Mouse (Mus musculus): Measurements from ENCODE around the gene Sesn3. TPM values are rescaled to one million over a fixed set of nuclear protein-coding genes. Genes with fewer than 3 reads are reported as not detected.
A peak's percentile ranks its signal among the peaks of the same experiment; 100 is the strongest.

Sesn3 gene
- total and polyA plus RNA-seq, 3 experiments: 3.9 to 14.3 (median 4.6) TPM

- TF ChIP-seq ELF1 (IDR thresholded peaks at IDR 0.05; ENCODE audit: low read depth, low read length): no peak
- no peak for TF ChIP-seq KAT2A (IDR thresholded peaks at IDR 0.05; ENCODE audit: insufficient replicate concordance, low read length)
- no peaks in the 10 kb centered on the region for H3K9me3 ChIP-seq (replicated peaks; ENCODE audit: low read length)
- H3K36me3 ChIP-seq (replicated peaks in 1 of 2; ENCODE audit: control insufficient read depth in 1 of 2, insufficient read depth in 1 of 2, low read length in 1 of 2): no peaks in the 10 kb centered on the region
- peak overlapping the region; percentile 58; the same call in 1 of the 2 replicates for H3K9ac ChIP-seq (ENCODE audit: insufficient read depth, low read depth)
- no peaks in the 10 kb centered on the region for H3K79me2 ChIP-seq (replicated peaks; ENCODE audit: control insufficient read depth, extremely low read depth, insufficient read depth, poor library complexity, severe bottlenecking)
- no peak for DNase-seq (ENCODE audit: extremely low read depth)
- H3K27ac ChIP-seq (ENCODE audit: insufficient read depth, low read depth): no peak overlapping the region
- dilution Hi-C loops (cut with MboI; ENCODE audit: extremely low pct_ligation_motif_present, extremely low pct_unique_long_range_greater_than_20kb, low sequenced_read_pairs) (no loop called here), in situ Hi-C loops (cut with MboI; ENCODE audit: low pct_ligation_motif_present, low pct_unique_long_range_greater_than_20kb, low sequenced_read_pairs) (no loop called here)
- peaks cover 2 to 32% of the 10 kb centered on the region in 2 experiments; a peak in 3 of 4 replicates for H3K4me1 ChIP-seq (ENCODE audit: control insufficient read depth in 1 of 2, insufficient read depth in 2 of 2)
- peak overlapping the region; percentile 49 to 63 (median 61) for H3K4me3 ChIP-seq (replicated peaks in 1 of 3; ENCODE audit: low read depth in 2 of 3, low read length in 2 of 3, poor library complexity in 1 of 3)
- H3K27me3 ChIP-seq (replicated peaks): peaks cover 15% of the 10 kb centered on the region
- peak overlapping the region; percentile 44 for H3K4me2 ChIP-seq (ENCODE audit: insufficient read depth, low read depth, poor library complexity, severe bottlenecking)
Observed at GRCm38 (mm10) chr9:14379769-14380385, 105.0 kb downstream of the Sesn3 start.

GRCm38 (mm10) chr9:14380386-14381285, 105.8 kb downstream of the Sesn3 start:
- Histone ChIP-seq H3K4me2 (ENCODE audit: insufficient read depth, low read depth, poor library complexity, severe bottlenecking) (peak overlapping the region; percentile 45), H3K4me1 (ENCODE audit: control insufficient read depth in 1 of 2, insufficient read depth in 2 of 2) (peaks cover 5 to 36% of the 10 kb centered on the region in 2 experiments; a peak in 3 of 4 replicates), H3K79me2 (replicated peaks; ENCODE audit: control insufficient read depth, extremely low read depth, insufficient read depth, poor library complexity, severe bottlenecking) (no peaks in the 10 kb centered on the region), H3K9ac (ENCODE audit: insufficient read depth, low read depth) (peak overlapping the region; percentile 58), H3K9me3 (replicated peaks; ENCODE audit: low read length) (no peaks in the 10 kb centered on the region), H3K27ac (ENCODE audit: insufficient read depth, low read depth) (no peak overlapping the region), H3K36me3 (replicated peaks in 1 of 2; ENCODE audit: control insufficient read depth in 1 of 2, insufficient read depth in 1 of 2, low read length in 1 of 2) (no peaks in the 10 kb centered on the region), H3K4me3 (replicated peaks in 1 of 3; ENCODE audit: low read depth in 2 of 3, low read length in 2 of 3, poor library complexity in 1 of 3) (peak overlapping the region; percentile 49 to 63 (median 61)), H3K27me3 (replicated peaks) (peaks cover 15% of the 10 kb centered on the region)
- DNase-seq (ENCODE audit: extremely low read depth): peak; percentile 71
- dilution Hi-C loops (cut with MboI; ENCODE audit: extremely low pct_ligation_motif_present, extremely low pct_unique_long_range_greater_than_20kb, low sequenced_read_pairs) (no loop called here), in situ Hi-C loops (cut with MboI; ENCODE audit: low pct_ligation_motif_present, low pct_unique_long_range_greater_than_20kb, low sequenced_read_pairs) (no loop called here)
- TF ChIP-seq CHD2 (IDR thresholded peaks at IDR 0.05; ENCODE audit: low read length) (no peak), USF2 (conservative IDR thresholded peaks at IDR 0.05; ENCODE audit: low read depth, low read length) (no peak), ZC3H11A (IDR thresholded peaks at IDR 0.05; ENCODE audit: low read depth, low read length) (no peak), KAT2A (IDR thresholded peaks at IDR 0.05; ENCODE audit: insufficient replicate concordance, low read length) (no peak), JUND (conservative IDR thresholded peaks at IDR 0.05; ENCODE audit: low read depth, low read length) (no peak), ZMIZ1 (IDR thresholded peaks at IDR 0.05; ENCODE audit: low read depth, low read length) (peak; percentile 57; the same call in 1 of the 2 replicates), UBTF (IDR thresholded peaks at IDR 0.05; ENCODE audit: low read depth, low read length) (peak; percentile 96), MXI1 (IDR thresholded peaks at IDR 0.05; ENCODE audit: low read depth, low read length) (peak; percentile 38; the same call in 1 of the 2 replicates), NRF1 (IDR thresholded peaks at IDR 0.05; ENCODE audit: low read depth, low read length) (peak; percentile 58), ZNF384 (IDR thresholded peaks at IDR 0.05; ENCODE audit: low read depth, low read length) (no peak), TBP (conservative IDR thresholded peaks at IDR 0.05; ENCODE audit: low read depth, low read length) (no peak), ELF1 (IDR thresholded peaks at IDR 0.05; ENCODE audit: low read depth, low read length) (peak; percentile 62), HCFC1 (IDR thresholded peaks at IDR 0.05; ENCODE audit: low read depth, low read length) (peak; percentile 27; the same call in 1 of the 2 replicates), USF1 (IDR thresholded peaks at IDR 0.05; ENCODE audit: low read depth, low read length) (no peak), BHLHE40 (IDR thresholded peaks at IDR 0.05; ENCODE audit: low read depth, low read length) (peak; percentile 66), PAX5 (IDR thresholded peaks at IDR 0.05; ENCODE audit: low read length) (no peak), POLR2AphosphoS2 (IDR thresholded peaks at IDR 0.05; ENCODE audit: low read depth, low read length) (no peak), E2F4 (IDR thresholded peaks at IDR 0.05; ENCODE audit: insufficient replicate concordance, low read depth, low read length) (no peak), RCOR1 (conservative IDR thresholded peaks at IDR 0.05; ENCODE audit: low read depth, low read length) (no peak), RAD21 (IDR thresholded peaks at IDR 0.05; ENCODE audit: low read depth, low read length) (peak; percentile 5), POLR2A (IDR thresholded peaks at IDR 0.05; ENCODE audit: low read depth, low read length) (peak; percentile 66), NELFE (IDR thresholded peaks at IDR 0.05; ENCODE audit: low read depth, low read length) (peak; percentile 68; the same call in 1 of the 2 replicates), ZKSCAN1 (IDR thresholded peaks at IDR 0.05; ENCODE audit: borderline replicate concordance, low read depth, low read length) (no peak), GABPA (IDR thresholded peaks at IDR 0.05; ENCODE audit: insufficient replicate concordance, low read depth, low read length) (no peak), CHD1 (IDR thresholded peaks at IDR 0.05; ENCODE audit: low read depth, low read length) (no peak), SMC3 (IDR thresholded peaks at IDR 0.05; ENCODE audit: low read depth, low read length) (no peak), CTCF (conservative IDR thresholded peaks at IDR 0.05 in 1 of 2, IDR thresholded peaks at IDR 0.05 in 1 of 2; ENCODE audit: low read depth in 2 of 2, low read length in 2 of 2) (peak in 1 of 2 experiments; percentile 35; a peak in 2 of 4 replicates), MAFK (IDR thresholded peaks at IDR 0.05; ENCODE audit: insufficient replicate concordance, low read length) (no peak), MYC (IDR thresholded peaks at IDR 0.05; ENCODE audit: low read depth, low read length) (no peak)

All from CH12.LX (cell line).